Mouse (Mus musculus) C2C12 (cell line): ENCODE data around the gene Gpd1. TPM values are rescaled to one million over a fixed set of nuclear protein-coding genes. Genes with fewer than 3 reads are reported as not detected.
"Not testable (repeated sequence)": the region's sequence is repeated elsewhere in the genome, so short reads cannot be mapped to it uniquely, and the experiment has no call there.

Source experiments
- H3K27me3 ChIP-seq: one replicate; pipeline ENCODE4 v1.6.1; 2011; ENCODE audit not compliant: control insufficient read depth, insufficient read depth, insufficient read length
- H3K36me3 ChIP-seq: one replicate; pipeline ENCODE4 v1.6.1; 2011; ENCODE audit not compliant: control insufficient read depth, insufficient read depth
- H3K4me3 ChIP-seq: one replicate; pipeline ENCODE4 v1.5.1; 2011; ENCODE audit warnings: mild to moderate bottlenecking, control low read depth; ENCODE audit not compliant: poor library complexity, insufficient read depth, severe bottlenecking
- H3K79me2 ChIP-seq: one replicate; pipeline ENCODE4 v1.6.1; 2011; ENCODE audit not compliant: control insufficient read depth, insufficient read depth
- H3K79me3 ChIP-seq: one replicate; pipeline ENCODE4 v1.6.1; 2011; ENCODE audit warnings: low read depth, control low read depth
- H3ac ChIP-seq: one replicate; pipeline ENCODE3; 2011; ENCODE audit warnings: low read depth; ENCODE audit not compliant: control insufficient read depth, insufficient read length
- CEBPB ChIP-seq: IDR thresholded peaks from one replicate; pipeline ENCODE4 v1.6.1; 2011; ENCODE audit warnings: low read depth, mild to moderate bottlenecking, control low read depth, moderate library complexity
- CTCF ChIP-seq: IDR thresholded peaks from one replicate; pipeline ENCODE4 v1.5.1; 2011; ENCODE audit not compliant: control insufficient read depth, insufficient read depth, insufficient read length
- FOSL1 ChIP-seq: IDR thresholded peaks from one replicate; pipeline ENCODE4 v1.8.0; 2011; ENCODE audit warnings: mild to moderate bottlenecking, low read length; ENCODE audit not compliant: poor library complexity, insufficient read depth, severe bottlenecking
- MAX ChIP-seq: IDR thresholded peaks from one replicate; pipeline ENCODE4 v1.6.1; 2011; ENCODE audit warnings: mild to moderate bottlenecking, control low read depth
- MYOD1 ChIP-seq: IDR thresholded peaks from one replicate; pipeline ENCODE4 v1.6.1; 2011; ENCODE audit warnings: low read depth; ENCODE audit not compliant: control insufficient read depth, insufficient read length
- MYOG ChIP-seq: IDR thresholded peaks from one replicate; pipeline ENCODE4 v1.6.1; 2011; ENCODE audit not compliant: control insufficient read depth, insufficient read length; ENCODE audit errors: extremely low read depth
- USF1 ChIP-seq: IDR thresholded peaks from one replicate; pipeline ENCODE4 v1.6.1; 2011; ENCODE audit warnings: low read depth, mild to moderate bottlenecking, control low read depth, moderate library complexity
- polyA plus RNA-seq: library from polyadenylated mRNA; unstranded; fragments of >200 nt; fragmentation: generic; extraction: Trizol; gene quantifications from one replicate; pipeline ENCODE4 v1.2.1, GENCODE M21; 2012; ENCODE audit warnings: missing spikeins

The Gpd1 gene
- polyA plus RNA-seq, 1 experiment: 0.64 TPM

DNA sequence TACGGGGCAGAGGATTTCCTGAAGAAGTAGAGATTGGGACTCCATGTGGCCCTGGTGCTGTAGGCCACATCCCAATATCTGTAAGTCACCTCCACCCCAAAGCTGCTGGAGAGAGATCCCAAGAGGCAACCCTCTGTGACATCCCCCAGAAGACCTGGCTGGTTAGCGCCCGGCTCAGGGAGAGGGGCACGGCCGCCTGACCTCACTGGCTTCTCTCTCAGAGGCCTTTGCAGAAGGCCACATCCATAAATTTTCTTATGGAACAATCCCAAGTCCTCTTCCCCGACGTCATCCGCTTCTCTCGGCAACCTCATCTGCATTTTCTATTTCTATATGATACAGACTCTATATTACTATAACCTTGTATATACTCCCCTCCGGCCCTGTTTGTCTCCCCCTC is 17.6 kb upstream of the Gpd1 start:
- no peak overlapping the region for H3K4me3 ChIP-seq
- TF ChIP-seq MAX (no peak), CTCF (no peak), USF1 (no peak), FOSL1 (no peak), MYOD1 (no peak), MYOG (no peak), CEBPB (no peak)
- H3K36me3 ChIP-seq: peaks cover 16% of the 10 kb centered on the region
- H3K79me2 ChIP-seq: peaks cover 43% of the 10 kb centered on the region
- H3ac ChIP-seq: no peak overlapping the region
- peaks cover 11% of the 10 kb centered on the region for H3K79me3 ChIP-seq
- H3K27me3 ChIP-seq: peaks cover 22% of the 10 kb centered on the region

DNA sequence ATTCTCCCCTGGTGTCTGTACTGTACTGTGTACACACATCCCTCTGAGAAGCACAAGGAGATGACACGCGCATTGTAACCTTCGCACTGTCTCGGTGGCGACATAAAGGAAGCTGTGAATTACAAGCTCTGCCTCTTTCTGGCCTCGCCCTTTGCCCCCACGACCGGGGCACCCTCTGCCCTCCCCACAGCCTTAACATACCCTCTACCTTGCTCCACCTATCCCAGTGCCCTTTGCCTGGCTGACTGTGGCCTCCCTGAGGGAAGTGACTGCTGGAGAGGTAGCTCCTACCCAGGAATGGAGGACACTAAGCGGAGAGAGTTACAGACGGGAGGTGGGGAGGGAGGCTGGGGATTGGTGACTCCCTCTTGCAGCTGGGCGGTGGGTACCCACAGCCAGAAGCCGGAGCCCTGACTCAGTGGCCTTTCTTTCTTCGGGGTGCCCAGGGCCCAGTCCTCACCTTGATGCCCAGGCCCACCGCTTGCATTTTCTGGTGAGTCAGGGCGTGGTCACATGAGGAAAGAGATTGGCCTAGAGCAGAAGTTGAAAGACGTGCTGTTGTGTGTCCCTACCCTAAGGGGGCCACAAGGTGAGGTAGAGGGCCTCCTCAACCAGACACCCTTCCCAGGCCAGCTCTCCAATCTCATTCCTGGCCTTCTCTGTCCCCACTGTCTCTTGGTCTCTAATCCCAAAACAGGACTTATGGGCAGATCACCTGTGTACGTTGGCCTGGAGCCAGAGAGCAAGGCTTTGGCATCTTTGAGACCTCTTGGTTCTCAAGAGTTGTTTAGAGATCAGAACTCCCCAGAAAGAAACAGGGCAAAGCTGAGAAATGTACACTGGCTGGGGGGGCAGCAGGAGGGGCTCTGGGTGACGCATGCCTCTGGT is 16.9 kb upstream of the Gpd1 start:
- no peak overlapping the region for H3K4me3 ChIP-seq
- H3K36me3 ChIP-seq: peaks cover 21% of the 10 kb centered on the region
- H3ac ChIP-seq: no peak overlapping the region
- peaks cover 43% of the 10 kb centered on the region for H3K79me2 ChIP-seq
- peaks cover 11% of the 10 kb centered on the region for H3K79me3 ChIP-seq
- H3K27me3 ChIP-seq: peaks cover 14% of the 10 kb centered on the region
- no peak for TF ChIP-seq CTCF
- no peak for TF ChIP-seq CEBPB
- no peak for TF ChIP-seq MYOG
- TF ChIP-seq USF1: no peak
- TF ChIP-seq MAX: no peak
- TF ChIP-seq FOSL1: no peak
- no peak for TF ChIP-seq MYOD1

DNA sequence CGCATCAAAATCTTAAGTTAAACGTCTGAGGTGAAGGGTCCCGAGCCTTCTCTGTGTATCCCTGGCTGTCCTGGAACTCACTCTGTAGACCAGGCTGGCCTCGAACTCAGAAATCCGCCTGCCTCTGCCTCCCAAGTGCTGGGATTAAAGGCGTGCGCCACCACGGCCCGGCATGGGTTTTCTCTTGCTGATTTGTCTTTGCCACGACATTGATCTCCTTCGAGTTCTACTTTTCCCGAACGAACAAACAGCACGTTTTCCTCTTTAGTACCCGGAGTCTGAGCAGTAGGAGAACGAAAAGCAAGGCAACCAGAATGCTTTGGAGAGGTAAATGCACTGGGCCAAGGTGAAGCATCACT is 15.7 kb upstream of the Gpd1 start:
- Histone ChIP-seq H3K36me3 (peaks cover 31% of the 10 kb centered on the region), H3K79me3 (peaks cover 11% of the 10 kb centered on the region), H3ac (peak overlapping the region; percentile 13), H3K4me3 (peak overlapping the region; percentile 83), H3K79me2 (peaks cover 43% of the 10 kb centered on the region)
- not testable (repeated sequence) for H3K27me3 ChIP-seq

DNA sequence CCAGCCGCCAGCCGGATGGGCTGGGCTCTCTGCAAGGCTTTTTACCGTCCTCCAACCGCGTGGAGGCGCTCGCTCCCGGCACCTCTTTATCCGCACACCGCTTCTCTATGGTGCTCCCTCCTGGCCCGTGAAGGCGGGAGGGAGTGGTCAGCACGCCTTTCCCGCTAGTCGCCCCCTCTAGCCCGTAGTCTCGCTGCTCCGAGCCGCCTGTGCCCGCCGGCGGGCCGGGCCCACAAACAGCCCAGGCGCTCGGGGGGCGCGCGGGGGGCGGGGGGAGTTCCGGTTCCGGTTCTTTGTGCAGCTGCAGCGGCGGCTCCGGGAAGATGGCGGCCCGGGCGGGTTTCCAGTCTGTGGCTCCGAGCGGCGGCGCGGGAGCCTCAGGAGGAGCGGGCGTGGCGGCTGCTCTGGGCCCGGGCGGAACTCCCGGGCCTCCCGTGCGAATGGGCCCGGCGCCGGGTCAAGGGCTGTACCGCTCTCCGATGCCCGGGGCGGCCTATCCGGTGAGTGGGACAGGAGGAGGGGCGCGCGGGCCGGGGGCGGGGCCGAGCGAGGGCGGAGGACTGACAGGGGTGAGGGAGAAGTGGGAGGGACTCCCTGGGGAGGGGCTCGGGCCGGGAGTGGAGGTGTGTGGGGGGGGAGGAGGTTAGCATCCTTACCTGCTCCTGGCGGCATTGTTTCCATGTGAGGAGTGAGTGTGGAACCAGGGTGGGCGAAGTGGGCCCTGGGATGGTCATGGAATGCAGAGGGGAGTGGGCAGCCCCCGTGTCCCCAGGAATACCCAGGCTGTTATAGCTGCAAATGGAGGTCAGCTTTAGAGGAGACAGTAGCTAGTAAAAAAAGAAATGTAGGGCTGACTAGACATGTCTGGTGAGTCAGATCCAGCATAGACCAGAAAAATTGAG is 15.1 kb upstream of the Gpd1 start, which contains the start of gene Smarcd1:
Gene Smarcd1, plus strand, starts transcription at position 131 of the 902 bp plus-strand sequence.
- Histone ChIP-seq H3K27me3 (no peaks in the 10 kb centered on the region), H3K36me3 (peaks cover 37% of the 10 kb centered on the region), H3K4me3 (peak within 1 kb of the TSS; percentile 83), H3K79me2 (peaks cover 43% of the 10 kb centered on the region), H3K79me3 (peaks cover 11% of the 10 kb centered on the region), H3ac (peak within 1 kb of the TSS; percentile 81)
- TF ChIP-seq MYOD1 (no peak), MYOG (no peak), CTCF (peak; percentile 88), MAX (peak; percentile 91), CEBPB (no peak), FOSL1 (no peak), USF1 (no peak)

DNA sequence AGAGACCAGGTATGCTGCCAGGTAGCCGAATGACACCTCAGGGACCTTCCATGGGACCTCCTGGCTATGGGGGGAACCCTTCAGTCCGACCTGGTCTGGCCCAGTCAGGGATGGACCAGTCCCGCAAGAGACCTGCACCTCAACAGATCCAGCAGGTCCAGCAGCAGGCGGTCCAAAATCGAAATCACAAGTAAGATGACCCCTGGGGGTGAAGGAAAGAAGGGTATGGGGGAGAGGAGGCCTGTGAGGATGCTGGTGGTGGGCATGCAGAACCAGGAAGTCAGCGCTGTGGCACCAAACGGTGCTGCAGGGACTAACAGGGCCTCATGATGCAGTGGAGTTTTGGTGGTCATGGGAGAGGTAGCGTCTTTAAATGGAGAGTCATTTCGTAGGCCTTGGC is 14.2 kb upstream of the Gpd1 start:
- no peak overlapping the region for H3K4me3 ChIP-seq
- peak overlapping the region; percentile 27 for H3ac ChIP-seq
- no peaks in the 10 kb centered on the region for H3K27me3 ChIP-seq
- peaks cover 43% of the 10 kb centered on the region for H3K79me2 ChIP-seq
- no peak for TF ChIP-seq MYOD1
- no peak for TF ChIP-seq CTCF
- TF ChIP-seq FOSL1: no peak
- TF ChIP-seq MYOG: no peak
- no peak for TF ChIP-seq MAX
- no peak for TF ChIP-seq CEBPB
- no peak for TF ChIP-seq USF1
- peaks cover 11% of the 10 kb centered on the region for H3K79me3 ChIP-seq
- peaks cover 45% of the 10 kb centered on the region for H3K36me3 ChIP-seq
